Mouse (Mus musculus): ENCODE results near the gene Aebp1. TPM values are rescaled to one million over a fixed set of nuclear protein-coding genes. Genes with fewer than 3 reads are reported as not detected.

Aebp1 gene
- polyA plus RNA-seq, 1 experiment from 2014 or later: 66.9 TPM

Other genes with a start within 250 kb of the Aebp1 start
- 173 and 178 TPM in 2 replicates for gene Mrps24, start 146.3 kb upstream of the Aebp1 start, polyA plus RNA-seq (2015; fragmentation: Nextera tagmentation; extraction: Ambion mirVana)
- gene Urgcp, start 99.6 kb upstream of the Aebp1 start, polyA plus RNA-seq (2015; fragmentation: Nextera tagmentation; extraction: Ambion mirVana): 29.4 and 30.1 TPM in 2 replicates
- gene Dbnl, start 73.5 kb upstream of the Aebp1 start, polyA plus RNA-seq (2015; fragmentation: Nextera tagmentation; extraction: Ambion mirVana): 118 and 128 TPM in 2 replicates
- 71.2 and 107 TPM in 2 replicates for gene Pgam2, start 58.2 kb upstream of the Aebp1 start, polyA plus RNA-seq (2015; fragmentation: Nextera tagmentation; extraction: Ambion mirVana)
- gene Polm, start 23.9 kb upstream of the Aebp1 start, polyA plus RNA-seq (2015; fragmentation: Nextera tagmentation; extraction: Ambion mirVana): 10.4 and 12.0 TPM in 2 replicates
- gene Pold2, start 16.3 kb downstream of the Aebp1 start, polyA plus RNA-seq (2015; fragmentation: Nextera tagmentation; extraction: Ambion mirVana): 106 and 125 TPM in 2 replicates
- 1.4 and 2.4 TPM in 2 replicates for gene Myl7, start 36.8 kb downstream of the Aebp1 start, polyA plus RNA-seq (2015; fragmentation: Nextera tagmentation; extraction: Ambion mirVana)
- gene Gck, start 88.1 kb downstream of the Aebp1 start, polyA plus RNA-seq (2015; fragmentation: Nextera tagmentation; extraction: Ambion mirVana): 2.4 and 3.5 TPM in 2 replicates
- 64.4 and 66.7 TPM in 2 replicates for gene Ykt6, start 93.7 kb downstream of the Aebp1 start, polyA plus RNA-seq (2015; fragmentation: Nextera tagmentation; extraction: Ambion mirVana)
- 3.5 and 4.6 TPM in 2 replicates for gene Camk2b, start 204.4 kb downstream of the Aebp1 start, polyA plus RNA-seq (2015; fragmentation: Nextera tagmentation; extraction: Ambion mirVana)